Mouse (Mus musculus) bone marrow macrophage, adult 2 months (primary cell): Measurements from ENCODE around the gene Hdgf.
A peak's percentile ranks its signal among the peaks of the same experiment; 100 is the strongest.

Experiments
- CTCF ChIP-seq: IDR thresholded peaks from 2 replicates; pipeline ENCODE4 v1.5.1; 2012; ENCODE audit warnings: low read depth, mild to moderate bottlenecking, low read length, moderate library complexity
- POLR2A ChIP-seq: IDR thresholded peaks from 2 replicates; pipeline ENCODE4 v1.6.1; 2012; ENCODE audit warnings: mild to moderate bottlenecking, low read depth, low read length, borderline replicate concordance

- TF ChIP-seq CTCF (no peak), POLR2A (peak; percentile 9; the same call in 1 of the 2 replicates)
Observed at GRCm38 (mm10) chr3:87919336-87920108, 13.4 kb downstream of the Hdgf start, which contains the start of gene Mrpl24.
